Mouse (Mus musculus) bone marrow macrophage, adult 2 months (primary cell): Measurements from ENCODE around the gene Tcl1b5.
"Not testable (repeated sequence)": the region's sequence is repeated elsewhere in the genome, so short reads cannot be mapped to it uniquely, and the experiment has no call there.

Source experiments
- CTCF ChIP-seq: IDR thresholded peaks from 2 replicates; pipeline ENCODE4 v1.5.1; 2012; ENCODE audit warnings: low read depth, mild to moderate bottlenecking, low read length, moderate library complexity
- POLR2A ChIP-seq: IDR thresholded peaks from 2 replicates; pipeline ENCODE4 v1.6.1; 2012; ENCODE audit warnings: mild to moderate bottlenecking, low read depth, low read length, borderline replicate concordance

DNA sequence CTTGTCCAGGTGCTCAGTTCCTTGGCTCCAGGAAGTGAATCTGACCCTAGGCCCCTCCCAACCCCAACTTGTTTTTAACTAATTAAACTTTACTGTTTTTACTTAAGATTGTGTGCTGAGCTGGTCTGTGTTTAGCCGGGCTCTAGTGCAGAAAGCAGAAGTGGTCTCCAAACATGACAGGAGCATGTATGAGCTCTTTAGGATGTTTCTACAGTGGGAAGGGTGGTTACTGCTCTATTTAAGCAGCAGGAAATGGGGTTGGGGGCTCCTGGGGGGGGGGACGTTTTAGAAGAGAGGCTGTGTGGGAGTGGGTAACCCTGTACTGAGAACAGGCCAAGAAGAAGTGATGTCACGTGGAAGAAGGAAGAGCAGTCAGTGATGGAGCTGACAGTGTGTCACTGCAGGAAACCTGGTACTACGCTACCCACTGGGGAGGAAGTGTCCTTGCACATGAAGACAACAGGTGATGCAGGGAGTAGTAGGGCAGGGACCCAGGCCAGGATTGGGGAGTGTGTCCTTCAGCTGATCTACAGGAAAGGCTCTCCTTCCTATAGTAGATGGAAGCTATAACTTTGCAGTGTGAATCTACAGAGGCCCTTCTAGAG lies 5.0 kb downstream of the Tcl1b5 start:
- TF ChIP-seq POLR2A, CTCF: not testable (repeated sequence)
